Mouse (Mus musculus) cerebellum, adult 9-11 months (tissue): Measurements from ENCODE around the gene Rheb.
"Not testable (repeated sequence)": the region's sequence is repeated elsewhere in the genome, so short reads cannot be mapped to it uniquely, and the experiment has no call there.

Experiments used
- DNase-seq: peaks from one replicate; pipeline ENCODE4 v3.0.0; 2022

Gene Rheb

GRCm38 (mm10) chr5:24841662-24842273 lies 656 bp downstream of the Rheb start:
- no peak for DNase-seq

GRCm38 (mm10) chr5:24840975-24841431 lies 1.4 kb downstream of the Rheb start:
- DNase-seq, result peak; percentile 35

GRCm38 (mm10) chr5:24834491-24834890 lies 7.9 kb downstream of the Rheb start:
- no peak for DNase-seq

- DNase-seq, result no peak
Measured at GRCm38 (mm10) chr5:24831912-24832311, 10.5 kb downstream of the Rheb start.

GRCm38 (mm10) chr5:24828446-24828845 lies 14.0 kb downstream of the Rheb start:
- DNase-seq, result no peak

- DNase-seq, result no peak
Measured at GRCm38 (mm10) chr5:24827173-24827572, 15.3 kb downstream of the Rheb start.

GRCm38 (mm10) chr5:24826056-24826770 lies 16.2 kb downstream of the Rheb start:
- DNase-seq, result no peak

- peak; percentile 28 for DNase-seq
Measured at GRCm38 (mm10) chr5:24825365-24826055, 16.9 kb downstream of the Rheb start.

- no peak for DNase-seq
Measured at GRCm38 (mm10) chr5:24823864-24824405, 18.5 kb downstream of the Rheb start.

- peak; percentile 53 for DNase-seq
Measured at GRCm38 (mm10) chr5:24822781-24823180, 19.6 kb downstream of the Rheb start.

GRCm38 (mm10) chr5:24822231-24822630 lies 20.2 kb downstream of the Rheb start:
- DNase-seq, result not testable (repeated sequence)

- peak; percentile 31 for DNase-seq
Measured at GRCm38 (mm10) chr5:24821403-24821841, 21.0 kb downstream of the Rheb start.

GRCm38 (mm10) chr5:24820627-24821026 lies 21.8 kb downstream of the Rheb start:
- peak; percentile 43 for DNase-seq

GRCm38 (mm10) chr5:24817191-24817590 lies 25.2 kb downstream of the Rheb start:
- no peak for DNase-seq

- DNase-seq, result no peak
Measured at GRCm38 (mm10) chr5:24813946-24814345, 28.5 kb downstream of the Rheb start.

GRCm38 (mm10) chr5:24813005-24813404 lies 29.4 kb downstream of the Rheb start:
- no peak for DNase-seq

GRCm38 (mm10) chr5:24805222-24805621 lies 37.2 kb downstream of the Rheb start:
- no peak for DNase-seq

- no peak for DNase-seq
Measured at GRCm38 (mm10) chr5:24804661-24805060, 37.8 kb downstream of the Rheb start.

GRCm38 (mm10) chr5:24801841-24802624 lies 40.4 kb downstream of the Rheb start:
- DNase-seq, result no peak

- no peak for DNase-seq
Measured at GRCm38 (mm10) chr5:24800416-24800815, 42.0 kb downstream of the Rheb start.

GRCm38 (mm10) chr5:24798639-24799038 lies 43.8 kb downstream of the Rheb start:
- no peak for DNase-seq

GRCm38 (mm10) chr5:24797858-24798257 lies 44.6 kb downstream of the Rheb start:
- DNase-seq, result no peak

GRCm38 (mm10) chr5:24792961-24793360 lies 49.5 kb downstream of the Rheb start:
- no peak for DNase-seq
